Mouse (Mus musculus) cerebellum, adult 18-20 months (tissue): Measurements from ENCODE around the gene Msto1.
"Not testable (repeated sequence)": the region's sequence is repeated elsewhere in the genome, so short reads cannot be mapped to it uniquely, and the experiment has no call there.

Source experiments
- DNase-seq, 2 experiments: peaks; one replicate each; pipeline ENCODE4 v3.0.0; 2021

The Msto1 gene

GRCm38 (mm10) chr3:88893011-88893410 lies 20.8 kb downstream of the Msto1 start:
- not testable (repeated sequence) for DNase-seq

GRCm38 (mm10) chr3:88882536-88882935 lies 31.3 kb downstream of the Msto1 start:
- DNase-seq = not testable (repeated sequence)

- DNase-seq = not testable (repeated sequence)
These were observed 45.4 kb downstream of the Msto1 start for GRCm38 (mm10) chr3:88868449-88868848.

GRCm38 (mm10) chr3:88867177-88867576 lies 46.6 kb downstream of the Msto1 start:
- DNase-seq = not testable (repeated sequence)

- DNase-seq = not testable (repeated sequence)
These were observed 47.1 kb downstream of the Msto1 start for GRCm38 (mm10) chr3:88866735-88867134.

- DNase-seq = no peak
These were observed 51.7 kb downstream of the Msto1 start for GRCm38 (mm10) chr3:88862129-88862528.

- no peak for DNase-seq
These were observed 58.0 kb downstream of the Msto1 start for GRCm38 (mm10) chr3:88855837-88856236.
